Mouse (Mus musculus) retina, embryonic 14.5 days (tissue): Measurements from ENCODE around the gene Gm9833.

ENCODE experiments used
- DNase-seq: peaks from one replicate; pipeline ENCODE4 v3.0.0-alpha.2; 2015; ENCODE audit warnings: low spot score

The Gm9833 gene

GRCm38 (mm10) chr3:10121956-10122739 is 34.2 kb downstream of the Gm9833 start:
- no peak for DNase-seq

GRCm38 (mm10) chr3:10123615-10124014 is 35.7 kb downstream of the Gm9833 start:
- DNase-seq: no peak

- DNase-seq: no peak
These were observed 36.2 kb downstream of the Gm9833 start for GRCm38 (mm10) chr3:10124071-10124470.

GRCm38 (mm10) chr3:10125301-10125700 is 37.4 kb downstream of the Gm9833 start:
- DNase-seq: no peak

- no peak for DNase-seq
These were observed 38.1 kb downstream of the Gm9833 start for GRCm38 (mm10) chr3:10126036-10126435.

GRCm38 (mm10) chr3:10126502-10126901 is 38.6 kb downstream of the Gm9833 start:
- no peak for DNase-seq

GRCm38 (mm10) chr3:10126952-10127351 is 39.0 kb downstream of the Gm9833 start:
- no peak for DNase-seq

GRCm38 (mm10) chr3:10127505-10127904 is 39.6 kb downstream of the Gm9833 start:
- DNase-seq: no peak
